Mouse (Mus musculus) stomach, adult 2 months (tissue): Measurements from ENCODE around the gene Fkbp1b. TPM values are rescaled to one million over a fixed set of nuclear protein-coding genes. Genes with fewer than 3 reads are reported as not detected.

Experiments
- polyA plus RNA-seq: library from polyadenylated mRNA; depleted of rRNA; stranded (reverse); fragments of >200 nt; gene quantifications from 2 replicates; pipeline ENCODE4 v1.2.3, GENCODE M21; 2012; rRNA removed

The Fkbp1b gene
- polyA plus RNA-seq, result 1.8 and 2.8 TPM in 2 replicates

DNA sequence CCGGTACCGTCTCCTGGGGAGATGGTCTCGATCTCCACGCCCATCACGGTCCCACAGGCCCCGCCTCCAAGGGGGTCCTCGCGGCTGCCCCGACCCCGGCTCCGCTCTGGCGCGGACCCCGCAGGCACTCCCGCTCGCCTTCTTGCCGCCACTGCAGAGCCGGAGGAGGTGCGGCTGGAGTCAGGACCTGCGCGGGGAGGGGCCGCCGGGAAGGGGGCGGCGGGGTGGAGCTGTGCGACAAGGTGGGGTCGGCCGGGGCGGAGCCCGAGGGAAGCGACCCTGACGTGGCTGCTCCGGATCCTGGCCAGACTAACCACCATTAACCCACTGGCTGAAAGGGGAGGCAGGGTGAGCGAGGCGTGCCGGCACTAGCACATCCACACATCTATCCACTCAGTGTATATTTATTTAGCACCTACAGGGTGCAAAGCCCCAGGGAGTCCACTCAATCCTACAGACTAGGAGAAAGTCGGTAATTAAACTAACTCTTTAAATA is at the start of gene Fkbp1b:
TSS of gene Fkbp1b (minus strand) at position 200 of the 496 bp plus-strand sequence.

DNA sequence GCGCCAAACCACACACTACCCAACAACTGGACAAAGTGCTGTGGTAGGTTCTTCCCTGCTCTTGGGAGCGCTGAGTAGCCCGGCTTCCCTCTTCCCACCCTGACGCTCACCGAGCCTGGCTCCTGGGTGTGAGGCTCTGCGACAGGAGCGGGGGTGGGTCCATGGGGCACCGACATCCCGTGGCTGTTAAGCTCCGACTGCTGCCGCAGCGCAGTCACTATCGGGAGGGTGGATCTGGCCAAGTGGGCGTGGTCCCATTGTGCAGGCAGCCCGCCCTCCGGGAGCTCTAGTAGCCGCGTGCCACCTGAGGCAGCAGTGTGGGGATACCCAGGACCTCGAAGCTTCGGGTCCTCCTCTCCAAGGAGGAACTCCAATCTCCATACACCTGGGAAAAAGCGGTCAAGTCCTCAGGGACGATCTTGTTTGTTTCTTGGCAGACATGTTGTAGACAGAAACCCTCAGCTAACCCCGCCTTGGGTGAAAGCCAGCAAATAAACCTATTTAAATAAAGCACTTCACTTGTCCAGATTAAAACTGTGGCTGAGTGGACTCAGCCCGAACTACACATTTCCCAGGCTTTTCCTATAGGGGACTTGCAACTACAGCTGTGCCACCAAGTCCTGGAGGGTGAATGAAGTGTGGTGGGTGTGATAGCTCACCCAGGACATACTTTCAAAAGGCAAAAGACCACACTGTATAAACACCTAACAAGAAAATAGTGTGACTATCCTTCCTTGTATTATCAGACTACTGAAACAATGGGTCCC is 33.0 kb upstream of the Fkbp1b start, which contains the start of gene Mfsd2b:
TSS of gene Mfsd2b (minus strand) at position 199 of the 767 bp plus-strand sequence.

DNA sequence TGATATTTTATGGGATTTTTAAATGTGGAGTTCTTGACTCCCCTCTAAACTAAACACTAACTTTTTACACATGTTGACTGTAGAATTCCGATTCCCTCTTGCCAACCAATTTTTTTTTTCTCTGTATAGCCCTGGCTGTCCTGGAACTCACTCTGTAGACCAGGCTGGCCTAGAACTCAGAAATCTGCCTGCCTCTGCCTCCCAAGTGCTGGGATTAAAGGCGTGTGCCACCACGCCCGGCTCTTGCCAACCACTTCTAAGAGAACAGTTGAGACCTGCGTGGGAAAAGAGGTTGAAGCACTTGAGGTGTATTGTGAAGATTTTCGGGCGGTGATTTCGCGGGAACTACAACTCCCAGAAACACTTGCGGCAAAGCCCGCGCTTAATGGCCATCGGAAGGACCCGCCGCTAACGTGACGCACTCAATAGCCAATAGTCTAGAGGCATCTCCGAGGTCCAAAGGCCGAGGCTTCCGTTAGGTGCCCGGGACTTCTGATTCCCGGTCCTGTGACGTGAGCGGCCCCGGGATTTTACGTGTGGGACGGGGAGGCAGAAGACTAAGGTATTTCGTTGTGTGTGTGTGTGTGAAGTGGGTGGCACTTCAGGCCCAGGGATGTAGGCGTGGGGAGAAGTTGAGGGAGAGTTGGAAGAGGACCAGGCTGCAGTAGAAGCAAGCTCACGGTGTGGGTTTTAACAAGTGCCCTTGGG is 1.7 kb upstream of the Fkbp1b start, which contains the start of gene Wdcp:
TSS of gene Wdcp (plus strand) at position 414 of the 708 bp plus-strand sequence.

DNA sequence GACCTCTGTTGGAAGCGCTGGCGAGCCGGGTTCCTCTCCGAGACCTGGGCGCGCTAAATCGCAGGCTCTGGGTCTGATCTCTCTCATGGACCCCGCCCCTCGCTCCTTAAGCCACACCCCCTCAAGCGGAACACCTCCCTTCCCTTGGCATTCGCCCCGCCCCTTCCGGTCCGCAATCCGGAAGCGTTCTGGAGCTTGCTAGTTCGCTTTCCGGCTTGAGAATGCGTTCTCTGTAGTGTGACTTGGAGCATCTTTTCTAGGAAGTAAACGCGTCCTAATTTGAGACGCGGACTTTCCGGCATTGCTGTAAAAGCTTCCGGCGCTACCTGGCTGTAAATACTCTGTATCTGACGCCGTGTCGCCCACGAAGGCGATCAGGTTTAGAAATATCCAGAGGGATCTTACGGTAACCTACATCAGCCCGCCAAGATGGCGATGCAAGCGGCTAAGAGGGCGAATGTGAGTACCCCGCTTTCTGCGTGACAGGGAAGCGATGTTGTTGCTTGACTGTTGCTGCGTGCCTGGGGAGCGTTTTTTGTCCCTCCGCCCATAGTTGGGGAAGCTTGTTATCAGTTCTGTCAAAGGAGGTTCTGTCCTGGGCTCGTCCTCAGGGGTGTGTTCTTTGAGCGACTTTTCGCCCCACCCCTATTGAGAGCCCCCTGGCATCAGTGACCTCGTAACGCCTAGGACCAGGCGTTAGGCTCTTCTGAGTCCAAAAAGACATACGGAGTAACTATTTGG is 23.9 kb downstream of the Fkbp1b start, which contains the start of gene Sf3b6:
TSS of gene Sf3b6 (plus strand) at position 184 of the 741 bp plus-strand sequence.

Other genes starting within 250 kb of the Fkbp1b start
- gene Itsn2, start 249.0 kb downstream of the Fkbp1b start, polyA plus RNA-seq, result 3.2 and 6.2 TPM in 2 replicates
- gene Gm3625, start 248.7 kb downstream of the Fkbp1b start, polyA plus RNA-seq, result not detected in 2 replicates
- gene Fam228a, start 103.2 kb downstream of the Fkbp1b start, polyA plus RNA-seq, result 0.02 TPM in 1 of 2 replicates, not detected in the other
- gene Pfn4, start 72.6 kb downstream of the Fkbp1b start, polyA plus RNA-seq, result 0.05 TPM in 1 of 2 replicates, not detected in the other
- gene Fam228b, start 72.3 kb downstream of the Fkbp1b start, polyA plus RNA-seq, result 0.03 and 0.06 TPM in 2 replicates
- gene Sf3b6, start 24.0 kb downstream of the Fkbp1b start, polyA plus RNA-seq, result 7.9 and 15.4 TPM in 2 replicates
- 0.69 and 1.7 TPM in 2 replicates for gene Wdcp, start 1.7 kb upstream of the Fkbp1b start, polyA plus RNA-seq
- 0.55 and 0.87 TPM in 2 replicates for gene Mfsd2b, start 32.8 kb upstream of the Fkbp1b start, polyA plus RNA-seq
- 2.9 and 3.2 TPM in 2 replicates for gene Ubxn2a, start 66.1 kb upstream of the Fkbp1b start, polyA plus RNA-seq
- 4.9 and 5.4 TPM in 2 replicates for gene Atad2b, start 75.8 kb upstream of the Fkbp1b start, polyA plus RNA-seq